Mouse (Mus musculus) CH12.LX (cell line): ENCODE measurements around the gene Tmem191c. TPM values are rescaled to one million over a fixed set of nuclear protein-coding genes. Genes with fewer than 3 reads are reported as not detected.

Experiments
- DNase-seq: peaks from one replicate; pipeline ENCODE4 v3.0.0-alpha.2; 2013; ENCODE audit errors: extremely low read depth
- H3K27ac ChIP-seq: 2 replicates; pipeline ENCODE4 v1.5.1; 2012; ENCODE audit warnings: low read depth, mild to moderate bottlenecking, control low read depth, moderate library complexity; ENCODE audit not compliant: insufficient read depth
- H3K27me3 ChIP-seq: replicated peaks from 2 replicates; pipeline ENCODE3; 2012; ENCODE audit warnings: inconsistent platforms
- H3K36me3 ChIP-seq, 2 experiments: replicated peaks in 1 of 2; 2 replicates each; pipeline versions ENCODE3 to v1.6.1; 2012; ENCODE audit warnings: inconsistent platforms in 1 of 2, low read length in 1 of 2, mild to moderate bottlenecking in 1 of 2, mixed read lengths in 1 of 2, moderate library complexity in 1 of 2; ENCODE audit not compliant: control insufficient read depth in 1 of 2, insufficient read depth in 1 of 2
- H3K4me1 ChIP-seq, 2 experiments: 2 replicates each; pipeline ENCODE4 v1.6.1; 2012; ENCODE audit warnings: inconsistent platforms in 1 of 2, moderate library complexity in 1 of 2; ENCODE audit not compliant: insufficient read depth in 2 of 2, control insufficient read depth in 1 of 2
- H3K4me2 ChIP-seq: 2 replicates; pipeline ENCODE4 v1.6.1; 2012; ENCODE audit warnings: low read depth, mild to moderate bottlenecking, control low read depth; ENCODE audit not compliant: poor library complexity, insufficient read depth, severe bottlenecking
- H3K4me3 ChIP-seq, 3 experiments: fragments of 150-350 bp in 1 of 3; sonication (generic) in 1 of 3; replicated peaks in 1 of 3; 2 replicates each; pipeline versions ENCODE3 to v1.5.1; 2011 to 2012; ENCODE audit warnings: low read depth in 2 of 3, low read length in 2 of 3, mild to moderate bottlenecking in 2 of 3, moderate library complexity in 2 of 3, control low read depth in 1 of 3, improper control_type of control experiment in 1 of 3, inconsistent platforms in 1 of 3, mixed read lengths in 1 of 3; ENCODE audit not compliant: poor library complexity in 1 of 3
- H3K79me2 ChIP-seq: replicated peaks from 2 replicates; pipeline ENCODE4 v1.6.1; 2012; ENCODE audit warnings: mild to moderate bottlenecking, moderate library complexity; ENCODE audit not compliant: control insufficient read depth, poor library complexity, insufficient read depth, severe bottlenecking; ENCODE audit errors: extremely low read depth
- H3K9ac ChIP-seq: 2 replicates; pipeline ENCODE4 v1.6.1; 2012; ENCODE audit warnings: low read depth, mild to moderate bottlenecking, control low read depth, moderate library complexity; ENCODE audit not compliant: insufficient read depth
- H3K9me3 ChIP-seq: replicated peaks from 2 replicates; pipeline ENCODE3; 2012; ENCODE audit warnings: low read length, inconsistent platforms, mixed read lengths
- CHD1 ChIP-seq: IDR thresholded peaks from 2 replicates; pipeline ENCODE4 v1.6.1; 2012; ENCODE audit warnings: low read depth, low read length, improper control_type of control experiment, inconsistent platforms
- E2F4 ChIP-seq: IDR thresholded peaks from 2 replicates; pipeline ENCODE4 v1.6.1; 2011; ENCODE audit warnings: low read depth, low read length, improper control_type of control experiment; ENCODE audit not compliant: insufficient replicate concordance
- ELF1 ChIP-seq: IDR thresholded peaks from 2 replicates; pipeline ENCODE4 v1.6.1; 2014; ENCODE audit warnings: low read depth, mild to moderate bottlenecking, inconsistent platforms, low read length, improper control_type of control experiment
- EP300 ChIP-seq: IDR thresholded peaks from 2 replicates; pipeline ENCODE4 v1.6.1; 2011; ENCODE audit warnings: low read length, improper control_type of control experiment
- GABPA ChIP-seq: IDR thresholded peaks from 2 replicates; pipeline ENCODE4 v1.6.1; 2012; ENCODE audit warnings: low read depth, low read length, improper control_type of control experiment, inconsistent platforms; ENCODE audit not compliant: insufficient replicate concordance
- JUN ChIP-seq: IDR thresholded peaks from 2 replicates; pipeline ENCODE4 v1.6.1; 2011; ENCODE audit warnings: low read depth, mild to moderate bottlenecking, low read length, improper control_type of control experiment, moderate library complexity; ENCODE audit not compliant: insufficient read depth
- JUND ChIP-seq: conservative IDR thresholded peaks from 2 replicates; pipeline ENCODE4 v1.6.1; 2011; ENCODE audit warnings: low read depth, low read length, improper control_type of control experiment
- KAT2A ChIP-seq: IDR thresholded peaks from 2 replicates; pipeline ENCODE4 v1.6.1; 2012; ENCODE audit warnings: low read length, improper control_type of control experiment, inconsistent platforms; ENCODE audit not compliant: insufficient replicate concordance
- MAX ChIP-seq: IDR thresholded peaks from 2 replicates; pipeline ENCODE4 v1.6.1; 2011; ENCODE audit warnings: low read length, improper control_type of control experiment
- MAZ ChIP-seq: IDR thresholded peaks from 2 replicates; pipeline ENCODE4 v1.6.1; 2012; ENCODE audit warnings: low read depth, mild to moderate bottlenecking, inconsistent platforms, low read length, improper control_type of control experiment, moderate library complexity
- MEF2A ChIP-seq: IDR thresholded peaks from 2 replicates; pipeline ENCODE4 v1.6.1; 2014; ENCODE audit warnings: low read depth, mild to moderate bottlenecking, inconsistent platforms, low read length, improper control_type of control experiment, borderline replicate concordance
- NELFE ChIP-seq: IDR thresholded peaks from 2 replicates; pipeline ENCODE4 v1.6.1; 2011; ENCODE audit warnings: low read depth, low read length, improper control_type of control experiment
- NRF1 ChIP-seq: IDR thresholded peaks from 2 replicates; pipeline ENCODE4 v1.6.1; 2014; ENCODE audit warnings: low read depth, mild to moderate bottlenecking, inconsistent platforms, low read length, improper control_type of control experiment, moderate library complexity
- PAX5 ChIP-seq: IDR thresholded peaks from 2 replicates; pipeline ENCODE4 v1.6.1; 2012; ENCODE audit warnings: low read length, inconsistent platforms, mixed read lengths
- POLR2A ChIP-seq: IDR thresholded peaks from 2 replicates; pipeline ENCODE4 v1.6.1; 2011; ENCODE audit warnings: low read depth, mild to moderate bottlenecking, improper control_type of control experiment, low read length
- SMC3 ChIP-seq: IDR thresholded peaks from 2 replicates; pipeline ENCODE4 v1.6.1; 2011; ENCODE audit warnings: low read depth, low read length, improper control_type of control experiment
- USF2 ChIP-seq: conservative IDR thresholded peaks from 2 replicates; pipeline ENCODE4 v1.6.1; 2011; ENCODE audit warnings: low read depth, low read length, improper control_type of control experiment
- ZC3H11A ChIP-seq: IDR thresholded peaks from 2 replicates; pipeline ENCODE4 v1.6.1; 2012; ENCODE audit warnings: low read depth, mild to moderate bottlenecking, inconsistent platforms, low read length, improper control_type of control experiment
- ZKSCAN1 ChIP-seq: IDR thresholded peaks from 2 replicates; pipeline ENCODE4 v1.6.1; 2012; ENCODE audit warnings: low read depth, inconsistent platforms, low read length, improper control_type of control experiment, borderline replicate concordance
- ZMIZ1 ChIP-seq: IDR thresholded peaks from 2 replicates; pipeline ENCODE4 v1.6.1; 2012; ENCODE audit warnings: low read depth, mild to moderate bottlenecking, inconsistent platforms, low read length, improper control_type of control experiment
- ZNF384 ChIP-seq: IDR thresholded peaks from 2 replicates; pipeline ENCODE4 v1.6.1; 2012; ENCODE audit warnings: low read depth, low read length, improper control_type of control experiment, inconsistent platforms
- dilution Hi-C: fragments of 300-500 bp; cut with MboI; formaldehyde crosslinking; loops from 2 replicates; pipeline ENCODE4 v1.14.3; 2020; ENCODE audit warnings: low sequenced_read_pairs; ENCODE audit not compliant: extremely low pct_unique_long_range_greater_than_20kb, extremely low pct_ligation_motif_present
- in situ Hi-C: fragments of 300-500 bp; cut with MboI; formaldehyde crosslinking; loops from 3 replicates; pipeline ENCODE4 v1.14.3; 2019; ENCODE audit warnings: low sequenced_read_pairs, low pct_ligation_motif_present, low pct_unique_long_range_greater_than_20kb, mixed read lengths
- polyA plus RNA-seq: library from polyadenylated mRNA; unstranded; fragments of >175 nt; gene quantifications from 2 replicates; pipeline ENCODE4 v1.2.1, GENCODE M21; 2012; ENCODE audit warnings: low read depth; ENCODE audit not compliant: insufficient read length
- total RNA-seq, 2 experiments: library from RNA; depleted of rRNA; stranded (reverse); fragments of 300-350 nt in 1 of 2; fragments of >200 nt in 1 of 2; gene quantifications; 2 replicates each; pipeline ENCODE4 v1.2.3; 2012 to 2014

Gene Tmem191c
- total and polyA plus RNA-seq, 3 experiments, result 2.6 to 11.3 (median 7.9) TPM

GRCm38 (mm10) chr16:17244996-17245395, 30.9 kb upstream of the Tmem191c start:
- H3K27me3 ChIP-seq, result no peaks in the 10 kb centered on the region
- peaks cover 0 to 16% of the 10 kb centered on the region in 2 experiments for H3K36me3 ChIP-seq
- H3K9me3 ChIP-seq, result no peaks in the 10 kb centered on the region
- H3K4me2 ChIP-seq, result no peak overlapping the region
- TF ChIP-seq JUN (no peak), GABPA (no peak), E2F4 (no peak), JUND (no peak), MAZ (no peak), CHD1 (no peak), ELF1 (no peak), ZKSCAN1 (no peak), NRF1 (no peak)
- no peak overlapping the region for H3K4me3 ChIP-seq
- H3K27ac ChIP-seq, result no peak overlapping the region
- peaks cover 14% of the 10 kb centered on the region; the same call in 1 of the 2 replicates for H3K79me2 ChIP-seq
- DNase-seq, result no peak
- in situ Hi-C loops (no loop called here), dilution Hi-C loops (no loop called here)
- H3K4me1 ChIP-seq, result peaks cover 7 to 25% of the 10 kb centered on the region in 2 experiments
- no peak overlapping the region for H3K9ac ChIP-seq

- peaks cover 0 to 16% of the 10 kb centered on the region in 2 experiments for H3K36me3 ChIP-seq
- H3K27ac ChIP-seq, result no peak overlapping the region
- no peak overlapping the region for H3K9ac ChIP-seq
- no peak overlapping the region for H3K4me2 ChIP-seq
- dilution Hi-C loops (no loop called here), in situ Hi-C loops (no loop called here)
- no peak overlapping the region for H3K4me3 ChIP-seq
- peaks cover 16% of the 10 kb centered on the region; the same call in 1 of the 2 replicates for H3K79me2 ChIP-seq
- DNase-seq, result no peak
- no peaks in the 10 kb centered on the region for H3K27me3 ChIP-seq
- peaks cover 7 to 30% of the 10 kb centered on the region in 2 experiments for H3K4me1 ChIP-seq
- no peak for TF ChIP-seq SMC3
- TF ChIP-seq MAX, result no peak
- no peak for TF ChIP-seq ZMIZ1
- TF ChIP-seq POLR2A, result no peak
- no peak for TF ChIP-seq ZC3H11A
- TF ChIP-seq ELF1, result no peak
- TF ChIP-seq EP300, result no peak
- no peak for TF ChIP-seq ZNF384
- TF ChIP-seq CHD1, result no peak
- TF ChIP-seq PAX5, result no peak
- no peak for TF ChIP-seq MAZ
- no peak for TF ChIP-seq USF2
- TF ChIP-seq NELFE, result no peak
- no peak for TF ChIP-seq MEF2A
- TF ChIP-seq KAT2A, result no peak
- H3K9me3 ChIP-seq, result no peaks in the 10 kb centered on the region
These were observed 28.1 kb upstream of the Tmem191c start for GRCm38 (mm10) chr16:17247727-17248126.
